Mouse (Mus musculus) liver, postnatal 0 days (tissue): Measurements from ENCODE around the gene Uaca.

Experiments used
- CTCF ChIP-seq: sonication (generic); IDR thresholded peaks from 2 replicates; pipeline ENCODE4 v1.5.1; 2016; ENCODE audit warnings: antibody characterized with exemption, low read depth
- EP300 ChIP-seq: IDR thresholded peaks from 2 replicates; pipeline ENCODE4 v1.6.1; 2016; ENCODE audit warnings: antibody characterized with exemption, low read depth, mild to moderate bottlenecking

- TF ChIP-seq CTCF (no peak), EP300 (no peak)
Measured at GRCm38 (mm10) chr9:60800663-60801382, 6.5 kb downstream of the Uaca start.
